Mouse (Mus musculus): ENCODE results near the gene Mmel1.

Gene Mmel1

GRCm38 (mm10) chr4:154864271-154864771, 5.1 kb upstream of the Mmel1 start:
- DNase-seq (ENCODE audit: extremely low spot score, low spot score): peak; percentile 96

DNA sequence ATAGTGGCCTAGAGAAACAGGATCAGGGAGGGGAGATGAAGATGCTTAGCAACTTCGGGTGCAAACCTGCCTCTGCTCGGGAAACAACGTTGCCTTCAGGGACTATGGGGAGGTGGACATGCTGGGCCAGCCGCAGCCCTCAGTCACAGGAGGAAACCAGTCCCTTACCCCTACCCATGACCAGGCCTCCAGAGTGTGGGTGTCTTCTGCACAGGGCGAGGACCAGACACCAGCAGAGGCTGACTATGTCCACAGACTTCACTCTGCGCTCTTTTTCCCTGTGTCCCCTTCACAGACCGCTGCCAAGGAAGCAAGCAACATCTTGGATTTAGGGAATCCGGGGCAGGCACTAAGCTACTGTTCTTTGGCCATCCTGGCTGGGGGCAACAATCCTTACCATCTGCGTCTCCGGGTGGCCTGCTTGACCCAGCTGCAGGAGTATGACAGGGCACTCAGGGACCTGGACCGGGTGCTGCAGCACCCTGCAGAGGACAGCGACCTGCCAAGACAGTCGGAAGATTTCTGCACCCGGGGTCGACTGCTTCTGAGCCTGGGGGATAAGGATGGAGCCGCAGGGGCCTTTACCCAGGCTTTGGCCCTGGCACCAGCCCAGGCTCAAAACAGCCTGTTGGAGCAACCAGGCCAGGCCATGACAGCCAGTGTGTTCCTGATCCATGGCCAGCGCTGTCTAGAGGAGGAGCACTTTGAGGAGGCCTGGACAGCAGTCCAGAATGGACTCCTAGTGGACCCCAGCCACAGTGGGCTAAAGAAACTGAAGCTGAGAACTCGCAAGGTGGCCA, 4.2 kb upstream of the Mmel1 start:
- DNase-seq (ENCODE audit: extremely low spot score, low spot score): no peak

GRCm38 (mm10) chr4:154866391-154866790, 3.0 kb upstream of the Mmel1 start:
- DNase-seq (ENCODE audit: extremely low spot score, low spot score): no peak

DNA sequence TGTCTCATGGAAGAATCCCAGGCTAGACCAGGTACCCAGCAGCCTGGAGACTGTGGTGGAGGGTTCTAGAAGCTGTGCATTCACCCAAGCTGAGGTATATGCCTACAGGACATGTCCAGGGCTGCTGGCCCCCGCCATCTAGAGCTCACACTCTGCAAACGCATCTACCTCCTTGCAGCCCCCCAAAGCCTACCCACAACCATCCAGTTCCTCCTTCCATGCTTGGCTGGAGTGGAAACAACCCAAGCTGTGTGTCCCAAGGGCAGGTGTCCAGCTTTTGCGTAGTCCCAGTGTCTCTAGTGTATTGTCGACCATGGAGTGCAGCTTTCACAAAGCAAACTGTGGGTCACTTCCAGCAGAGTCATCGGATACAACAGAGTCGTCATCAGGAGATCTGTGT, 2.1 kb upstream of the Mmel1 start:
- DNase-seq (ENCODE audit: extremely low spot score, low spot score): no peak

DNA sequence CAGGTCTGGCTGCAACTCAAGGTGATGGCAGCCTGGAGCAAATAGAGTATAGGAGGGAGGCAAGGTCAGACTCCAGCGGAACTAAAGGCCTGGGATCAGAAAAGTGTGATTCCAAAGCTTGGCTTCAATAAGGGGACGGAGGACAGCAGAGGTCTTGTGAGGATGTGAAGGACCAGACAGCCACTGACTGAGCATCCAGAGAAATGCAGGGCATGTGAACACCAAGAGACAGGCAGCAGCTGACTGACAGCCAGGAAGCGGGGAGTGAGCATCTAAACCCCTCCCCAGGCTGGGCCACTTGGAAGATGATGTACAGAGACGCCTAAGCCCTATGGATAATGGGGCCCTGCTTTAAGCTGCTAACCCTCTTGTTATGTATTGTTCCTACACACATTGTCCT, 1.3 kb downstream of the Mmel1 start:
- no peak for DNase-seq (ENCODE audit: extremely low spot score, low spot score)

- peak; percentile 28 for DNase-seq (ENCODE audit: extremely low spot score, low spot score)
Measured at GRCm38 (mm10) chr4:154871757-154872251, 2.4 kb downstream of the Mmel1 start.

DNA sequence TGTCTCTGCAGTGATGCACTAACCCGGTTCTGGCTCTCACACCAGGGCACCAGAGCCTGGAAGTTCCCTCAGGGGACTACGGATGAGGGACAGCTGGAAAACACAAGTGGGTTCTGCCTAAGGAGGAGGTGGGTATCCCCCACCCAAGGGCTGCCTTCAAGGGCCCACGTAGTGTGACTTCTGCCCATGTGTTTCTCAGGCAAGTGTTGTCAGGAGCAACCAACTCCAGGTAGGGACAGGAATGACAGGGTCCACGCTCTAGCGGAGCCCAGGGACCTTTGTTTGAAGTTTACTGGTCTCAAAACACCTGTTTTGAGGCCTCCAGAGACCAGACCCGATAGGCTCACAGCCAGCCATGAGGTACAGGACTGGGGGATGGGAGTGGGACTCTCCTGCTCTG, 3.8 kb downstream of the Mmel1 start:
- DNase-seq (ENCODE audit: extremely low spot score, low spot score): no peak

DNA sequence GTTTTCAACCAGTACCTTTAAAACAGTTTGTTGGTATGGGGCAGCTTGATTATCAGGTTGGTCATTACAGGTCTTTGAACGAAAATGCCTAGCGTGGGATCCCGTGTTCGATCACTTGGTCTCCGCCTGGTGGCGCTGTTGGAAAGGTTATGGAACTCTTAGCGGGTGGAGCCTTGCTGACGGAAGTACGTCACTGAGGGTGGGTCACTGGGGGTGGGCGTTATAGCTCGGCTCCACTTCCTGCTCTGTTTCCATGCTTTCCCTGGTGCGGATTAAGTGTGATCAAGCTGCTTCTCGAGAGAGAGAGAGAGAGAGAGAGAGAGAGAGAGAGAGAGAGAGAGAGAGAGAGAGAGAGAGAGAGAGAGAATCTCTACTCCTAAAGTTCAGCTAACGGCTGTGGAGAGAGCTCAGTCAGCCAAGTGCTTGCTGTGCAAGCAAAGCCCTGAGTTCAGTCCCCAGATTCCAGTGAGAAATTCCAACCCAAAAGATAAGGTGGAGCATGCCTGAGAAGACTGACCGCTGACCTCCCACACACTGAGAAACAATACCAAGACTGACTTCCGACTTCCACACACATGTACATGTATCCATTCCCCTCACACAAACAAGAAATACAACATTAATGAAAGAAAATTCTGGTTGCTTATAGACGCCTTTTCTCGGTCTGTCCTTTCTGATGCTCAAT, 8.6 kb downstream of the Mmel1 start:
- peak; percentile 96 for DNase-seq (ENCODE audit: extremely low spot score, low spot score)

DNA sequence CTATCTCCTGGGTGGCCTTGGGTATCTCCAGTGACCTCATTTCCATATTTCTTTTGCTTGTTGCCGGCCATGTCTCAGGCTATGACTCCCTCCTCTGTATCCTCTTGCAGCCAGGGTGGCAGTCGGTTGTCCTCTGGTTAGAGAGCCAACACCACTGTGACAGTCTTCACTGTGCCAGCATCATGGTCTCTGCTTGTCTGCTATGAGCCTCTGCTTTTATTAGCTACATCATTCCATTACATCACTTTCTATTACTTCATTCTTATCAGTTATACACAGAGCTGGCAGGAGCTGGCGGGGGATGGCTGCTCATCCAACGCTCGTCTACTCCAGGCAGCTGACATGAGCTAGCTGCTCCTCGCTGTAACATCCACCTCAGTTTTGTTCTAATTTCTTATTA, 11.3 kb downstream of the Mmel1 start:
- no peak for DNase-seq (ENCODE audit: extremely low spot score, low spot score)

DNA sequence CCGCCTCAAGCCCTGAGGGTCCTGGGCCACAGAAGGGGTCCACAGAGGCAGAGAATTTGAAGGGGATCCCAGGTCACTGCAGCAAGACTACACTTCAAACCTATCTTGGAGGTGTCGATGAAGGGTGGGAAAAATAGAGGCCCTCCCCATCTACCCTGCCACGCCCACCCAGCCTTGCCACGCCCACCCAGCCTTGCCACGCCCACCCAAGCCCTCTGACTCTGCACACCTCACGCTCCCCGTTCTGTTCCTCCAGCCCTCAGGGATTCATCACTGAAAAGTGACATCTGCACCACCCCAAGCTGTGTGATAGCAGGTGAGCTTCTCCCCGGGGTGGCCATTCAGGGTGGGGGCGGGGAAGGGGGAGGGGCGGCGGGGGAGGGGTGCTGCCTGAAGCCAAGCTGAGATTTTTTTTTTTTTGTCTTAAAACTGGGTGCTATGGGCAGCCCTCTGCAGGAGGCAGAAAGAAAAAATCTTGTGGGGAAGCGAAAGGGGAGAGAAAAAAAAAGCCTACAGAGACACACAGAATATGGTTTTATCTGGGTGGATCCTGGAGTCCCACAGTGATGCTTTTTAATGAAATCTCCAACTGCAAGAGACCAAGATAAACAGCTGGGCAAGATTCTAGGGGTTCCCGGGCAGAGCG, 12.8 kb downstream of the Mmel1 start:
- no peak for DNase-seq (ENCODE audit: extremely low spot score, low spot score)

DNA sequence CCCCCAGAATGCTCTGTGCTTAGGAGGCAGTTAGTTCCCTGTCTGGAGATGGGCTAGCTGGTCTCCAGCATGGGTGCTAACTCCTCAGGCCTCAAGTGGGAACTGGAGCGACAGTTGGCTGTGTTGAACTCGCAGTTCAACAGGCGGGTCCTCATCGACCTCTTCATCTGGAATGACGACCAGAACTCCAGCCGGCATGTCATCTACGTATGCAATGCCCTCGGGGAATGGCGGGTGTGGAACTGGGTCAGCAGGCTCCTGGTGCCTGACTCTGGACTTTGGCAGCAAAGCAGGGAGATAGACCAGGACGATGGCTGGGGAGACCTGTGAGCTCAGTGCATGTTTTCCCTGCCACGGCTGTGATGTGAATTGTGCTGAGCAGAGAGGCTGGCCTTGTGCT, 16.0 kb downstream of the Mmel1 start:
- no peak for DNase-seq (ENCODE audit: extremely low spot score, low spot score)

DNA sequence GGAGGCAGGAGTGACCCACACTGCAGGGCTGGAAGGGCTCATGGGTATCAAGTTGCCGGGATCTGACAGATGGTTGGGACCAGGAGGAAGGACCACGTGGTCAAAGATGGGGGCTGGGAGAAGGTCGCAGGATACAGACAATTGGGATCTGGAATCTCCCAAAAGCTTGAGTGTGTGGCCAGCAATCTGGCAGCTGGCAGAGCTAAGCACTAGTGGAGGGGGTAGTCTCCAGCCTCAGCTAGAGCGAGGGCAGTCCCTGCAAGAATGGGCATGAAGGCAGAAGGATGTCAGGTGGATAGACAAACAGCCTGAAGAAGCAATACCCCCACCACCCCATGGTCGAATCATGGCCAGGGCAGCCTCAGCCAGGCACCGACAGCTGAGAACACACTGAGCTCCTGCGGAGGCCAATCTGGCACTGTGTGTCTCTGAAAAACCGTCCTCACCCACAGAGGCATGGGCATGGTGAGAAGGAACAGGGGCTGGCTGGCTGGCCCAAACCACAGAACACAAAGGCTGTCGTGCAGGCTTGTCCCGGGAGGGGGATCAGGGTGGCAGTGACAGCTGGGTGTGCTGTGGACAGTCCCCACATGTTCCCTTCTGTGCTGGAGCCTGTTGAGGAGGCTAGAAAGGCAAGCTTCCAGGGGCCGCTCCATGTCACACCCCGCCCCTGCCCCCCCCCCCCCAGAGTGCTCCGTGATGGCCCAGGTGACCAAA, 17.6 kb downstream of the Mmel1 start:
- no peak for DNase-seq (ENCODE audit: extremely low spot score, low spot score)

DNA sequence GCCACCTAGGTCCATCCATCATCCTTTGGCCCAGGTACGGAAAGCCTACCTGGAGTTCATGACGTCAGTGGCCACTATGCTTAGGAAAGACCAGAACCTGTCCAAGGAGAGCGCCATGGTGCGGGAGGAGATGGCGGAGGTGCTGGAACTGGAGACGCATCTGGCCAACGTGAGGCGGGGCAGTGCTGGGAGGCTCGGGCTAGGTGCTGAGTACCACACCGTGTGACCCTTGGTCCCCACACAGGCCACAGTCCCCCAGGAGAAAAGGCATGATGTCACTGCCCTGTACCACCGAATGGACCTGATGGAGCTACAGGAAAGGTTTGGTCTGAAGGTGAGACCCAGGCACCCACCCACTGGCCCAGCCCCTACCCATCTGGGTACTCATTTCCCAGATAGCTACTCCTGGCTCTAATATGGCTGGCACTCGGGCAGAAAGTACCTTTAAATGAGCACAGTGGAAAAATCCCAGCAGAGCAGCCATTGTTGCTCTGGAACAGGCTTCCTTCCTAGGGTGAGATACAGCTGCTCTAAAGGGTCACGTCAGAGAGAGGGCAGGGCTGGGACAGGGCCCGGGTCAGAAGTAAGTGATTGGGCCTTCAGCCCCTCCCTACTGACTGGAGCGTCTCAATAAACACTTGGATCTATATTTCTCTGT, 18.3 kb downstream of the Mmel1 start:
- no peak for DNase-seq (ENCODE audit: extremely low spot score, low spot score)

DNA sequence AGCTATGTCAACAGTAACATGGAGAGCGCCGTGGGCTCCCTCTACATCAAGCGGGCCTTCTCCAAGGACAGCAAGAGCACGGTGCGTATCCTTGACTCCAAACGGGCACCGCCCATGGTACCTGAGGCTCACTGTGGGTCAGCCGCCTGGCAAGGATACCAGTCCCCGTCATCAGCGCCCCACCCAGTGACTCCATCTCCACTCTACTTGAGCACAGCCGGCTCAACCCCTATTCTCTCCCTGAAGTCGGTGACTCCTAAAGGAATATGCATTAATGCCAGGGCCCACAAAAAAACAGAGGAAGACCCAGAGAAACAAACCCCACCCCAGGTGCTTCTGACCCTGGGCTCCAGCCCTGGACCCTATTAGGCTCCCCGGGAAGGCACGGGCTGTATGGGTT, 21.5 kb downstream of the Mmel1 start:
- no peak for DNase-seq (ENCODE audit: extremely low spot score, low spot score)

GRCm38 (mm10) chr4:154895549-154895948, 26.2 kb downstream of the Mmel1 start:
- DNase-seq (ENCODE audit: extremely low spot score, low spot score): no peak

GRCm38 (mm10) chr4:154897676-154898465, 28.5 kb downstream of the Mmel1 start:
- no peak for DNase-seq (ENCODE audit: extremely low spot score, low spot score)

DNA sequence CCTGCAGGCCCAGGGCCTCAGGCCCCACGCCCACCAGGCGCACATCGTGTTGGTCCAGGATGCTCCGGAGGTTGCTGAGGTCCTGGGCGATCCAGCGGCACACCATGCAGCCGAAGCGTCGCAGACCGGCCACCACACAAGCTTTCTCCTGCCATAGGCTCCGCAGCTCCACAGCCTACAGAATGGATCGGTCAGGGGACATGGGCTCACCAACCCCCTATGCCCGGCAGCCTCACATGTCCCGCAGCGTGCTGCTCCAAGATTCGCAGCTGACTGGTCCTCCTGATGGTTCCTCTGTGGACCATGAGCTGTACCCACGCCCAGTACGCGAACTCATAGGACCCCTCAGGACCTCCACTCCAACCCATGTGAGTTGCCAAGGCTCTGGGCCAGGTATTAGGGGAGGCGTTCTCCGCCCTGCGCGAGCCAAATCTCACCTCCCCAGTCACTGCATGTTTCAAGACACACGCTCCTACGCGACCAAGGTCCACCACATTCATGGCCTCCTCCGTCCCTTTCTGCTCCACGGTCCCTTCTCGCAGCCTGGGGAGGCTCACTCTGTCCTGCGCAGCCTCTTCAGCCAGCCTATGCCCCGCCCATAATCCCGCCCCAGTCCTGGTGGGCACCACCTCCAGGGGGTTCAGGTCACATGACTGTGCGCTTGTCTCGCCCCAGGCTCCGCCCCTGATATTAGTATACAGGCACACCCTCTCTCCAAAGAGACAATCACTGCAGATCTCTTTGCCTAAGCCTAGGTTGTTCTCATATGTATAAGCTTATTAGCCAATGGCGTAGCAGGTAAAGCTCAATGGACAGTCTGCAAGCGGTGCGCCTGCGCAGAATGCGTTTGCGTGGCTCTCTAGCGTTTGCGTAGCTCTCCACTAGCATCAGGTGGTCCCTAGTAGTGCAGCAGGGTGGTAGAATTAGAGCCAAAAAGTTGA, 29.4 kb downstream of the Mmel1 start, which contains the start of gene Fam213b:
Gene Fam213b, minus strand, starts transcription at position 630 of the 941 bp plus-strand sequence.
- peak; percentile 90 for DNase-seq (ENCODE audit: extremely low spot score, low spot score)

- DNase-seq (ENCODE audit: extremely low spot score, low spot score): no peak
Measured at GRCm38 (mm10) chr4:154902371-154902770, 33.0 kb downstream of the Mmel1 start.
